Comparison of ENCODE assay signal across 7 mouse cellular contexts in genomic region chr7:28104670-28105069, GRCm38 (mm10). TPM values are rescaled to one million over a fixed set of nuclear protein-coding genes. Genes with fewer than 3 reads are reported as not detected.
DNase-seq lines count a peak whose midpoint lies in the region; ATAC-seq lines count a peak whose summit lies in the region.

No protein-coding gene starts in this region.

- H3K9ac ChIP-seq in limb, embryonic 12.5 days (replicated peaks), result no peak overlapping the region

- DNase-seq in R1 (ENCODE audit: low read depth, low spot score), result peak; percentile 87
- DNase-seq in cerebellum, postnatal 25 days, result peak; percentile 33 to 52
- peak; percentile 37 for DNase-seq in hindbrain, embryonic 10.5 days (ENCODE audit: low spot score)
- peak; percentile 17 for DNase-seq in neural tube, embryonic 10.5 days (ENCODE audit: extremely low spot score, low spot score)
- DNase-seq in gastrocnemius, postnatal 25 days, result no peak
- DNase-seq in frontal cortex, adult 2 months (ENCODE audit: extremely low spot score in 1 of 2, low spot score in 1 of 2), result no peak

- peaks cover 8% of the 10 kb centered on the region for H3K4me1 ChIP-seq in hindbrain, embryonic 10.5 days (replicated peaks)
- H3K4me1 ChIP-seq in limb, embryonic 12.5 days (replicated peaks), result no peaks in the 10 kb centered on the region

- H3K9me3 ChIP-seq in hindbrain, embryonic 10.5 days, result peaks cover 9% of the 10 kb centered on the region
- no peaks in the 10 kb centered on the region for H3K9me3 ChIP-seq in limb, embryonic 12.5 days

- H3K4me3 ChIP-seq in hindbrain, embryonic 10.5 days, result peak overlapping the region; percentile 35
- H3K4me3 ChIP-seq in limb, embryonic 12.5 days (replicated peaks), result peak overlapping the region; percentile 23

- H3K27me3 ChIP-seq in hindbrain, embryonic 10.5 days (ENCODE audit: insufficient read depth, poor library complexity, severe bottlenecking), result peaks cover 7% of the 10 kb centered on the region
- peaks cover 19% of the 10 kb centered on the region for H3K27me3 ChIP-seq in limb, embryonic 12.5 days

- H3K27ac ChIP-seq in hindbrain, embryonic 10.5 days, result no peak overlapping the region
- H3K27ac ChIP-seq in limb, embryonic 12.5 days, result no peak overlapping the region

- H3K4me2 ChIP-seq in limb, embryonic 12.5 days, result peak overlapping the region; percentile 55

- WGBS in hindbrain, embryonic 10.5 days, result 9% methylated on average over 23 of the region's 23 CpGs
- WGBS in limb, embryonic 12.5 days, result 5% methylated on average over 23 of the region's 23 CpGs

- ATAC-seq in limb, embryonic 12.5 days (ENCODE audit: insufficient number of reproducible peaks, insufficient read depth, low FRiP score, low TSS enrichment, low read depth), result peak; percentile 53; the same call in 1 of the 2 replicates

- no peaks in the 10 kb centered on the region for H3K36me3 ChIP-seq in hindbrain, embryonic 10.5 days
- no peaks in the 10 kb centered on the region for H3K36me3 ChIP-seq in limb, embryonic 12.5 days

RNA-seq across cellular contexts. Expression of gene 9530053A07Rik, which starts 24.6 kb away (rescaled TPM):
- 0.09 and 0.13 TPM in 2 replicates for polyA plus RNA-seq in hindbrain, embryonic 10.5 days (2016; fragmentation: Nextera tagmentation; extraction: Ambion mirVana)
- 0.04 and 0.05 TPM in 2 replicates for polyA plus RNA-seq in limb, embryonic 12.5 days (2016; fragmentation: Nextera tagmentation; extraction: Ambion mirVana)
- total RNA-seq in gastrocnemius, postnatal 25 days (2021), result not detected
- polyA plus RNA-seq in frontal cortex, adult 2 months (2012; rRNA removed), result 0.02 TPM in 1 of 2 replicates, not detected in the other

RNA-seq across cellular contexts. Expression of gene Fcgbp, which starts 33.6 kb away (rescaled TPM):
- polyA plus RNA-seq in hindbrain, embryonic 10.5 days (2016; fragmentation: Nextera tagmentation; extraction: Ambion mirVana), result 0.03 and 0.32 TPM in 2 replicates
- 0.25 and 0.63 TPM in 2 replicates for polyA plus RNA-seq in limb, embryonic 12.5 days (2016; fragmentation: Nextera tagmentation; extraction: Ambion mirVana)
- total RNA-seq in gastrocnemius, postnatal 25 days (2021), result not detected
- polyA plus RNA-seq in frontal cortex, adult 2 months (2012; rRNA removed), result 0.25 and 0.32 TPM in 2 replicates

RNA-seq across cellular contexts. Expression of gene Psmc4, which starts 54.8 kb away (rescaled TPM):
- 436 and 447 TPM in 2 replicates for polyA plus RNA-seq in hindbrain, embryonic 10.5 days (2016; fragmentation: Nextera tagmentation; extraction: Ambion mirVana)
- polyA plus RNA-seq in limb, embryonic 12.5 days (2016; fragmentation: Nextera tagmentation; extraction: Ambion mirVana), result 357 and 364 TPM in 2 replicates
- 100 to 1,000 TPM in 1 of 2 experiments, 10 to 100 TPM in 1; 99.0 to 104 TPM for total RNA-seq in gastrocnemius, postnatal 25 days (2021)
- 188 and 191 TPM in 2 replicates for polyA plus RNA-seq in frontal cortex, adult 2 months (2012; rRNA removed)

Comparison
In these comparisons a context has a peak if more than half of its experiments do, and no peak if none do; other contexts are left out.
1. DNase-seq: peak in R1 (single experiment), cerebellum, postnatal 25 days (2 of 2), hindbrain, embryonic 10.5 days (single experiment) and neural tube, embryonic 10.5 days (single experiment); none in gastrocnemius, postnatal 25 days (single experiment) and frontal cortex, adult 2 months (0 of 2).